ENCODE assay signal across 8 mouse cellular contexts in the genomic region with DNA sequence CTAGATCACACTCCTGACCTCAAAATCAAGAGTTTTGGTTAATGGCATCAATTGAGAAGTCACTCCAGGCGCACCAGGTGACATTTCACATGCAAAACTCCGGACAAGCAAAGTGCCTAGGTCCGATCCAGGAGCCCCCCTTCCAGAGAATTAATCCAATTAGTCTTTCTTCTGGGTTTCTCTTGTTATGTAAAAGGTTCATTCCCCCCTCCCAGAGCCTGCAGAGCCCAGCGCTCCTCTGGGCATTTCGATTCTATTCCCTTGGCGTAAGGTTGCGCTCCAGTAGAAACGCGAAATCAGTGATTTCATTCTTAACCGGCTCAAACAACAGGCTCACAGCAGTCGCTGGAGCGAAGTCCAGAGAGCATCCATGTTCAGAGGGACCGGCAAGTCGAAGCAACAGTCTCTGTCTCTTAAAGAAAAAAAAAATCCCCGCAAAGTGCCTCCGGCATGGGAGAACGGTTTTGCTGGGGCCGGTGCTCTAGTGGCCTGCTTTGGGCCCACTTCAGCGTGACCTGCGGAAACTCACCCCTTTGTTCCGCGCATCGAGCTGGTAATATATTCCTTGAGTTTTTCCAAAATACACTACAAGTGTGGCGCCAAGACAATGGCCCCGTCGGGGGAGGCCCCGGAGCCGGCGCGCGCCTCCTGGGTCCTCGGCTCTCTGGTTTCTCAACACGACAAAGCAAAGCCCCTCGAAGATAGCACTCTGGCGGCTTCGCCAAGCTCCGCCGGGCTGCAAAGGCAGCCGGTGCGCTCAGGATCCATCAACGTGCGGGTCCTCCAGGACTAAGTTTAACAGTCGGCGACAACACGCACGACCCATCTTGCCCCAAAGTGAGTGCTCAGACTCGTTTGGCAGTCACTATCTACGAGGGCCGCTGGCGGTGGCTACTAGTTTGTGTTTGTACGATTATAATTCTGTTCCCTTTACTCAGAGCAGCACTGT. TPM values are rescaled to one million over a fixed set of nuclear protein-coding genes. Genes with fewer than 3 reads are reported as not detected.
DNase-seq lines count a peak whose midpoint lies in the region; ATAC-seq lines count a peak whose summit lies in the region.

No protein-coding gene starts in this region.

- peaks cover 97% of the 10 kb centered on the region for H3K27me3 ChIP-seq in heart, embryonic 14.5 days (ENCODE audit: control insufficient read depth, insufficient read depth, low read length)
- peaks cover 26% of the 10 kb centered on the region for H3K27me3 ChIP-seq in hindbrain, embryonic 11.5 days (ENCODE audit: control insufficient read depth, insufficient read depth, low read length)
- H3K27me3 ChIP-seq in liver, embryonic 15.5 days: peaks cover 100% of the 10 kb centered on the region

- H3K4me1 ChIP-seq in heart, embryonic 14.5 days (ENCODE audit: control insufficient read depth in 2 of 2, insufficient read depth in 2 of 2, low read length in 2 of 2): peaks cover 13 to 37% of the 10 kb centered on the region in 2 experiments; a peak in 3 of 4 replicates
- peaks cover 8% of the 10 kb centered on the region for H3K4me1 ChIP-seq in hindbrain, embryonic 11.5 days (replicated peaks; ENCODE audit: control insufficient read depth, insufficient read depth, low read length)
- peaks cover 20% of the 10 kb centered on the region for H3K4me1 ChIP-seq in liver, embryonic 15.5 days (replicated peaks)

- intact Hi-C loops in gastrocnemius, postnatal 36 days (cut with DNase I): no loop called here

- 2% methylated on average over 51 of the region's 51 CpGs for WGBS in heart, embryonic 14.5 days
- WGBS in hindbrain, embryonic 11.5 days: 1% methylated on average over 51 of the region's 51 CpGs
- WGBS in liver, embryonic 15.5 days (ENCODE audit: insufficient replicate concordance): 3% methylated on average over 51 of the region's 51 CpGs

- peak overlapping the region; percentile 18 to 37; a peak in 3 of 4 replicates for H3K4me3 ChIP-seq in heart, embryonic 14.5 days (ENCODE audit: control insufficient read depth in 1 of 2, insufficient read depth in 1 of 2, low read depth in 1 of 2, low read length in 2 of 2)
- peak overlapping the region; percentile 70 for H3K4me3 ChIP-seq in hindbrain, embryonic 11.5 days (ENCODE audit: low read depth, low read length)
- H3K4me3 ChIP-seq in liver, embryonic 15.5 days (replicated peaks): no peak overlapping the region

- no peak overlapping the region for H3K9ac ChIP-seq in heart, embryonic 14.5 days (ENCODE audit: low read length)
- peak overlapping the region; percentile 88 for H3K9ac ChIP-seq in hindbrain, embryonic 11.5 days (ENCODE audit: low read depth, low read length)
- H3K9ac ChIP-seq in liver, embryonic 15.5 days: no peak overlapping the region

- H3K4me2 ChIP-seq in heart, embryonic 14.5 days (ENCODE audit: low read length): peak overlapping the region; percentile 51
- peak overlapping the region; percentile 80 for H3K4me2 ChIP-seq in hindbrain, embryonic 11.5 days (replicated peaks; ENCODE audit: low read depth, low read length)
- peak overlapping the region; percentile 15; the same call in 1 of the 2 replicates for H3K4me2 ChIP-seq in liver, embryonic 15.5 days

- no peak for DNase-seq in heart, adult 18-20 months
- peak; percentile 81 for DNase-seq in R1 (ENCODE audit: low read depth, low spot score)
- DNase-seq in hindbrain, embryonic 11.5 days (ENCODE audit: low spot score): peak; percentile 70
- no peak for DNase-seq in T-cell, adult 2 months (ENCODE audit: low spot score)
- no peak for DNase-seq in right cerebral cortex, adult 2 months (ENCODE audit: low spot score in 2 of 2)
- DNase-seq in gastrocnemius, postnatal 36 days: no peak

- H3K36me3 ChIP-seq in heart, embryonic 14.5 days (ENCODE audit: control insufficient read depth, insufficient read depth, low read length): no peaks in the 10 kb centered on the region
- no peaks in the 10 kb centered on the region for H3K36me3 ChIP-seq in hindbrain, embryonic 11.5 days (ENCODE audit: control insufficient read depth, insufficient read depth, low read length)
- no peaks in the 10 kb centered on the region for H3K36me3 ChIP-seq in liver, embryonic 15.5 days (replicated peaks)

- H3K27ac ChIP-seq in heart, embryonic 14.5 days (replicated peaks in 1 of 2; ENCODE audit: control insufficient read depth in 1 of 2, insufficient read depth in 1 of 2, low read depth in 2 of 2, low read length in 2 of 2): no peak overlapping the region
- peak overlapping the region; percentile 65 for H3K27ac ChIP-seq in hindbrain, embryonic 11.5 days (ENCODE audit: low read depth, low read length)
- H3K27ac ChIP-seq in liver, embryonic 15.5 days (replicated peaks): no peak overlapping the region

- ATAC-seq in heart, embryonic 14.5 days (ENCODE audit: insufficient number of reproducible peaks, insufficient read depth, low FRiP score, low read depth): no peak
- no peak for ATAC-seq in hindbrain, embryonic 11.5 days (ENCODE audit: low FRiP score)
- no peak for ATAC-seq in liver, embryonic 15.5 days (ENCODE audit: insufficient read depth)

- H3K9me3 ChIP-seq in heart, embryonic 14.5 days (ENCODE audit: control insufficient read depth, low read length): no peaks in the 10 kb centered on the region
- H3K9me3 ChIP-seq in hindbrain, embryonic 11.5 days (ENCODE audit: control insufficient read depth, low read length): no peaks in the 10 kb centered on the region
- H3K9me3 ChIP-seq in liver, embryonic 15.5 days (replicated peaks): no peaks in the 10 kb centered on the region

RNA-seq across cellular contexts. Expression of a gene that starts 2.9 kb away (rescaled TPM):
- polyA plus RNA-seq in heart, embryonic 14.5 days (2014; fragmentation: Nextera tagmentation; extraction: Ambion mirVana): not detected in 2 replicates
- total RNA-seq in heart, adult 18-20 months (2021): not detected
- polyA plus RNA-seq in hindbrain, embryonic 11.5 days (2014; fragmentation: Nextera tagmentation; extraction: Ambion mirVana): 65.9 and 66.5 TPM in 2 replicates
- not detected in 2 replicates for polyA plus RNA-seq in liver, embryonic 15.5 days (2015; fragmentation: Nextera tagmentation; extraction: Ambion mirVana)
- total RNA-seq in gastrocnemius, postnatal 36 days (2021): not detected

Comparison
In these comparisons a context has a peak if more than half of its experiments do, and no peak if none do; other contexts are left out.
1. H3K4me2 ChIP-seq: peak in every context shown above with its lines; median percentile 80 in hindbrain, embryonic 11.5 days; 51 in heart, embryonic 14.5 days; 15 in liver, embryonic 15.5 days.
2. DNase-seq: peak in R1 (single experiment) and hindbrain, embryonic 11.5 days (single experiment); none in heart, adult 18-20 months (0 of 2), T-cell, adult 2 months (single experiment), right cerebral cortex, adult 2 months (0 of 2) and gastrocnemius, postnatal 36 days (0 of 2).
3. RNA of a gene that starts 2.9 kb away (polyA plus RNA-seq): 65.9 to 66.5 TPM in hindbrain, embryonic 11.5 days; not detected in liver, embryonic 15.5 days and not detected in heart, embryonic 14.5 days; every median in the first group is over 10 times any median in the second.